Mouse (Mus musculus) adrenal gland, adult 10 weeks (tissue): ENCODE measurements around the gene Gm20909. TPM values are rescaled to one million over a fixed set of nuclear protein-coding genes. Genes with fewer than 3 reads are reported as not detected.

Experiments
- polyA plus RNA-seq: library from polyadenylated mRNA; stranded (reverse); fragments of 350-450 nt; fragmentation: Illumina TruSeq; extraction: RNeasy Lipid Tissue Mini Kit (QIAGEN cat#74804); gene quantifications from one replicate; pipeline ENCODE4 v1.2.3, GENCODE M21; 2014; ENCODE audit warnings: low read depth, low replicate concordance

Gene Gm20909
- polyA plus RNA-seq = not detected

GRCm38 (mm10) chrY:21164270-21164669, at the start of gene Gm20909:
Gene Gm20909 (plus strand): TSS chrY:21164570.

Other genes with a start within 250 kb of the Gm20909 start
- not detected for gene Gm29866, start 170.9 kb upstream of the Gm20909 start, polyA plus RNA-seq
- not detected for gene Gm20865, start 77.0 kb downstream of the Gm20909 start, polyA plus RNA-seq